Mouse (Mus musculus) thymus, adult 18-20 months (tissue): ENCODE results near the gene Erc1.
"Not testable (repeated sequence)": the region's sequence is repeated elsewhere in the genome, so short reads cannot be mapped to it uniquely, and the experiment has no call there.

Experiments
- DNase-seq, 2 experiments: peaks; one replicate each; pipeline ENCODE4 v3.0.0; 2022; ENCODE audit warnings: mixed read lengths in 2 of 2

Gene Erc1

DNA sequence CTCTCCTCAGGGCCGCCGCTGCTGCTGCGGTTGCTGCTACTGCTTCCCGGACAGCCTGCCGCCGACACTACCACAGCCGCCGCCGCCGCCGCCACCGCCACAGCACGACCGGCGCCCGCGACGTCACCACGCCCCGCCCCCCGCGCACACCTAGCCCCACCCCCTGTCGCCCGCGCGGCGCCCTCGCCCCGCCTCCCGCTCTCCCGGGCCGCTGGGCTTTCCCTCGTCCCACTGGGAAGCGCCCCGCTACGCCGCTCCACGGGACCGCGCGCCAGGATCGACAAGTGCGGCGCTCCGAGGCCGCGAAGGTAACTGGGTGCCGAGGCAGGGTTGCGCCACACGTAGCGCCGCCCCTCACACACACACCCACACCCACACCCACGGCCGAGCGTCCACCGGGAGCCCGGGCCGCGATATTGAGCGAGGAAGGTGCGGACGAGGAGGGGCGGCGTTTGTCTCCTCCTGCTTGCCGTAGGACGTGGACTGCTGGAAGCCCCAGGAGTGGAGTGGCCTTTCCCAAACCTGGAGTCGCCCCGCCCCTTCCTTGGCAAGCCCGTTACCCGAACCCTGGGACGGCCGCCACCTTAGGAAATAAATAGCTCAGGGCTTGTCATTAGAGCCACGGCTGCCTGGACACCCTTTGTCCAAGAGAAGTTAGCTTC, at the start of gene Erc1:
Gene Erc1, minus strand, starts transcription at position 134 of the 662 bp plus-strand sequence.
- peak; percentile 79 for DNase-seq

DNA sequence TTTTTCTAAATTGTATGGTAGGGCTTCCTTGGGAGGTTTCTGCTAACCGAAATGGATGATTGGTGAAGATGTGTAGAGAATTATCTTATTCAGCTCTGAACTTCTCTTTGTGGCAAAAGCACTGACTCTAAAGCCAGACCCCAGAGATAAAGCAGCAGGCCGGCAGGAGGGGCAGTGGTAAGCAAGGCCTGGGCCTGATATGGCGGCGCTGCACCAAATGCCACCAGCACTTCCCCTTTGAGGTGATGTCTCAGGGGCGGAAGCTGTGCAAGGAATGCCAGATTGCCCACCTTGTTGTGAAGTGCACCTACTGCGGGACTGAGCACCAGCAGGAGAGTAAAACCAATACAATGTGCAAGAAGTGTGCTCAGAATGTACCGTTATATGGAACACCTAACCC, 44.7 kb upstream of the Erc1 start:
- no peak for DNase-seq

DNA sequence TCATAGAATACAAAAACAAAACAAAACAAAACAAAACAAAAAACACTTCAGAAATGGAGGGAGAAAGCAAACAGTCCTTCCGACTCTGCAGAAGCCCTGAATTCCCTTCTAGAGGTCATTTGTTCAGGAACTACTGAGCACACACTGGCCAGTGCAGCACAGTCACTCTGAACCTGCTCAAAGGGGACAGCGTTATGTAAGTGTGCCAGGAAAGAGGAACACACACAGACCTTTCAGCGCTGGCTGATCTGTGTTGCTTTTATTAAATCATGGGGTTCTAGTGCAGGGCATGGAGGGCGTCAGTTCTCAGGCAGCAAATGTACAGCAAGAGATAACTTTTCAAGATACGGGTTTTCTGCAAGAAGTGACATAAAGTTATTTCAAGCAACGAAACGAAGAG, 35.2 kb upstream of the Erc1 start:
- DNase-seq, result no peak

DNA sequence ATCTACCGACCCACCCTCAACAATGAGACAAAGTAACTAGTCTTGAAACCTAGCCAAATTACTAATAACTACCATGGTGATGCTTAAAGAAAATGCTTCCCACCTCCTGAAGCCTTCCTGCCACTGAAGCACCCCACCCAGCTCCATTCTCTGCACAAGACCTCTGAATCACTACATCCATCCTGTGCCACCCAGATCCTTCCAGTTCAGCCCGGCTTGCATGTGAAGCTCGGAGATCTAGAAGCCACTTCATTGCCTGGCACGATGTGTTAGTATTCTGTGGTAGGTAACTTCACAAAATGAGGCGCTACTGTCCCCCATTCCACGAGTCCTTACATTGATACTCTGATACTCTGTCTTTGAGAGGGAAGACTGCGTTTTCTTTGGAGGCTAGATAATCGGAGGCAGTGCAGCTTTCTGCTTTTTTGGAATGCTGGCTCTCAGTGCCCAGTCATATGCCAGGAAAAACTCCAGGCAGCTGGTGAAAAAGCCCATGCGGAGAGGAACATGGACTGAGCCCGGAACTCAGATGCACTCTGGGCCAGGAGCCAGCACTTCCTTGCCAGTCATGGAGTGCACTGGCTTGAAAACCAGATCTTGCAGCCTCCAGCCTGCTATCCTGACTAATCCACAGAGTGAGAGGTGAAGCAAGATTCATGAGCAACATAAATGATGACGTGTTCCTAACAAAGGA, 16.5 kb upstream of the Erc1 start:
- no peak for DNase-seq

DNA sequence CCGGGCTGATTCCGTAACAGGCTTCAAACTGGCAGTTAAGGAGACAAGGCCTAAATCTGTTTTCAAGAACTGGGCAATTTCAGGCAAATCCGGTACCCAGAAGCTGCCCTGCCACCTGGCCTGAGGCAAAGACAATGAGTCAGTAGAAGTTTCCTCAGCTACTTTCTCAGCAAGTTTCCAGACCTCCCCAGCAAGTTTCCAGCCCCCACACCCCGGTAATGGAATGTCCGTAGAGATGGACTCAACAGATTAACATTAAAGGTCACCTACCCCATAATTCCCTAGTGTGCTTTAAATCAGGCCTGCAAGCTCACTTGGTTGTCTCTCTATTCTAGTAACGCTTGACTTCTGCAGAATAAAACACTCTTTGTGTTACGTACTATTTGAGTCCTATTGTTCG, 13.6 kb upstream of the Erc1 start:
- DNase-seq, result no peak

DNA sequence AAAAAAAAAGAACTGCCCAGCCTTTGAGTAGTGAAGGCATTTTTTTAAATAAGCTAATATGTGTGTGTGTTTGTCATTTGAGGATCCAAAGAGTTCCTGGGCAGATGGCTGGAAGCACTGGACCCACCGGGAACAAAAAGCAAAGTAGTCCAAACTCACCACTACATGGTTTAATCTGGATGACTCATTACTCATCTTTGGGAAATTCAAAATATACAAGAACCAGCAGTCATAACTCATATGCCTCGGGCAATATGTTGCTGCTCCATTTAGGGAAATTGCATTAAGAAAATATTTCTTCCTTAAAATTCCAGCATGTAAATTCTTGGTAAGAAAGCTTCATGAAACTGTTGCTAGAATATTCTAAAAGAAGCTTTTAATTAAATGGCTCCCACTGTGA, 12.3 kb upstream of the Erc1 start:
- no peak for DNase-seq

DNA sequence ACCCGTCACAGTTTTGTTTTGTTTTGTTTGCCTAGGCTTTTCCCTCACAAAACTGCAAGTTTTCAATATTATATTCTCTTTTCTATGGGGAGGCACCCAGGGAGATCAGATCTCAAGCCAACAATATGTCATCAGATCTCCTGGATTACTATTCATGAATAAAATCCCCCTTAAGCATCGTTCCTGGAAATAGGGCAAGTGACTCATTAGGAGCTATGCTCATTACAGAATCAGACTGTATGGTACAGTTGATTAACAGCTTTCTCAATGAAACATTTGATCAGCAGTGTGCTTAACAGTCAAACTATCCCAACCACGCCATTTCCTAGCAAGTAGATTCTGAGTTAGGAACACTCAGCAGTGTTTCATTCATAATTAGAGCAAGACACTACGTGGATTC, 7.5 kb upstream of the Erc1 start:
- DNase-seq, result no peak

DNA sequence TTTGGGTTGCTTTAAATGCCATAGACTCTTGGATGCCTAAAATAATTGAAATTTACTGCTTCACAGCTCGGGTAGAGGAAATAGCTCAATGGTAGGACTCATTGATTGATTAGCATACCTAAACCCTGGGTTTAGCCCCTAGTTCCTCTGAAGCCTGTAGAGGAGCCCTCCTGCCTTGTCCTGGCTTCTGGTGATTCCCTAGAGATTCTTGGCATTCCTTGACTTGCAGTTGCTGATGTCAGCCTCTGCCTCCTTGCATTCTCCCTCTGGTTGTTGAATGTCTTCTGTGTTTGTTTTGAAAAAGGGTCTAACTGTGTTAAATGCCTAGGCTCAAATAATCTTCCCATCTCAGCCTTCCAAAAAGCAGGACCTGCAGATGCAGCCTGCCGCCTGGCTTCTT, 6.2 kb upstream of the Erc1 start:
- no peak for DNase-seq

DNA sequence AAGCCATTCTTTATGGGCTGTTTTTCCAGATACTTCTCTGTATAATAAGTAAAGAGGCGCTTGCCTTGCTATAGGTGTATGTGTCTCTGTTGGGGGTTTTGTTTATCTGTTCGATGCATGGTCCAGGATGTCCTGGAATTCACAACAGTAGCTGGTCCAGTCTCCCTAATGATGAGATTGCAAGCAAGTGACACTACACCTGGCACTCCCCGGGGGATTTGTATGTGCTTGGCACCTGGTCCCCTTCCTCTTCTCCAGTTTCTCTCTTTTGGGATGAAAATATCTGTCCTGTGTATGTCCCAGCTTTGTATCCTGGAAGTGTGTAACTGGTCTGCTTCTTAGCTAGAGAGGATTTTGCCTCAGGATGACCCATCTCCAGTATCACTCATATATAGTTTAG, 1.9 kb upstream of the Erc1 start:
- DNase-seq, result no peak

DNA sequence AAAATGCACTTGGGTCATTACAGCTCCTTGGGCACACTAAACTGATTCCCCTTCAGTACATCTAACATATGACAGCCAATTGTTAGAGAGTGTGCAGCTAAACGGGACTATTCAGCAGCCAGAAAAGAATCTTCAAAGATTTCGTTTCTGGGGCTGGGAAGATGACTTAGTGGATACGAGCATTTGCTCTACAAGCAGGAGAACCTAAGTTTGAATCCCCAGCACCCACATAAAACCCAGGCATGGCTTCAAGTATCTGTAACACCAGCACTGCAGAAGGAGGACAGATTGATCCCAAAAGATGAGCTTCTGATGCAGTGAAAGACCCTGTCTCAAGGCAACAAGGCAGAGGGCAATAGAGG, 1.4 kb upstream of the Erc1 start:
- DNase-seq, result no peak

DNA sequence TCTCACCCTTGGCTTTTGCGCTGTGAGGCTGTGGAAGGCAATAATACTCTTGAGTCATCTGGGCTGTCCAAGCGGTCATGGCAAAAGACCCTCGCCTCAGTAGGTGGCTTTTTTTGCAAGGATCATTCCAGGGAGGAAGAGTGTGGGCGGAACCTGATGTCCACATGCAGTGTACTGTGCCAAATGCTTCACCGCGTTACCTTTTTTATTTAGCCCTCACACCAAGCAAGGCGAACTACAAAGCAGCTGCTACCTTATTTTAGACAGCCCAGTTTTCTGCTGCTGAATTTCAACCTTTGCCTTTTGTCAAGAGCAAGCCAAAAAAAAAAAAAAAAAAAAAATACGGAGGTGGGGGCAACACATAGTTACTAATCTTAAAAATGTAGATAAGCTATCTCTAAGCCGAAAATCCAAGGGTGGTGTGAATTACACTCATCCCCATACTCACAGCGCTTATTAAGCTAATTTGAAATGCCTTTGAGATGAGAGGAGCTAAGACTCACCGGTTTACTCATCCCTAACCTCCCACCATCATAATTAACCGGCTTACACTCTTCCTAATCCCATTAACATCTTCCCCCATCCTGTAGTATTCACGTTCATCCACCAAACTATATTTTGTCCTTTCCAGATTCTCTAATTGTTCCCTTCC, 855 bp upstream of the Erc1 start:
- no peak for DNase-seq

DNA sequence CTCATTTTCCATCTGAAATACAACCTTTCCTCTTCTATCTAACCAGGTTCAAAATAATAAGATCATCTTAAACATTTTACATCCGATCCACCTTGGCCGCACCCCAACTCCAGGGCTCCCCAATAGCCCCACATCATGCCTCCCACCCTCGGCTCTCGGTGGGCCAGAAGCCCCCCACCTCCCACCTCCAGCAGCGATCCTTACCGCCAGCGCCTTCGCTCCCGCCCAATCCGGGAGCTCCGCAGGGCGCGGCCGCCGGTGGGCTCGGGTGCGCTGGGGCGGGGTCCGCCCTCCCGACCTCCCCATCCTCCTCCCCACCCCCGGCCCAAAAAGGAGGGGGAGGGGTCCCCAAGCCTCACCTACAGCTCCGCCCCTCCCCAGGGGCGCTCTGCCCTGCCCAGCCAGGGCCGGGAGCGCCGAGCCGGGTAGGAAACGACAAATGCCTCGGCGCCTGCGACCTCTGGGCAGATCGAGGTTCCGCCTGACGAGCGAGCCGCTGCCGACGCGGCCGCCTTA, 391 bp downstream of the Erc1 start:
- DNase-seq, result no peak

DNA sequence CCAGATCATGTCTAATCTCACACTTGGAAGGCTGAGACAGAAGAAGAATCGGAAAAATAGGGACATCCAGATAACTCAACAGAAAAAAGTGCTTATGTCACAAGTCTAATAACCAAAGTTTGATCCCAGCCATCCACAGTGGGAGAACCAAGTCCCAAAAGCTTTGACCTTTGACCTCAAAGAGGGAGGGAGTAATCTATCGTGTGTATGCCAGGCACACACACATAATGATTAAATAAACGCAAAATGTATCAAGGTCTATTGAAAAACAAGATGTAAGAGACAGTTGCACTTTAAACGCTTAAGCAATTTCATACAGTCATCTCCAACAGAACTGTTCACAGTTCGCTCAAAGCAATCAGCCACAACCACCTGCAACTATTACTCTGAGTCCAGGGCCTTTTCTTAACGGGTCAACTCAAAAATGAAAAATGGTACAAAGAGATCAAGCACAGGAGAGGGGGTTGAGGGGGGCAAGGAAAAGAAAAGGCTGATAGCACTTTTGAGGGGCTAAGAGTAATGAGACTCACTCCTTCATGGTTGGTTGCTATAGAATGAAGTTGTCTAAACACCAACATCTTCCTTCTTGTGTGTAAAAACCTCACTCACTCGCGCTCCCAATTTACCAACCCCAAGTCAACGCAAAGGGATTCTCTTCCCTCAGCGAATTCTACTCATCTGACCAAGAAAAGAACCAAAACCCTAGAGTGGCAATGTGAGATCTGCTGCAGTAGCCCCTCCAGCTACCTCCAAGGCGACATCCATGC, 1.0 kb downstream of the Erc1 start:
- DNase-seq, result no peak

DNA sequence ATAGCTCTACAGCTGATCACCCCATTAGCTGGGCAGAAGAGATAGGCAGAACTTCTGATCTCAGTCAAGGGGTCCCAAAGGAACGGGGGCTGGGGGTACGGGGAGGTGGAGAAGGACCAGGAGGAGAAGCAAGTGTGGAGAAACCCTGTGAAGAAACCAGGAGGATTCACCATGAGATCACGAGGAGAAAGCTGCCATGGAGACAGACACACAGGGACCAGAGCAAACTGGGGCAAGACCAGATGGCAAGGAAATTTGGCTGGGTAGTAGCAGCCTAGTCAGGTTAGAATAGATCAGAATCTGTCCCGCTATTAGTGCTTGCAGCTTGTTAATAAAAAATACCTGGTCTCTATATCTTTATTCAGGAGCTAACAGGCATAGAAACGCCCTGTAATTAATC, 18.0 kb downstream of the Erc1 start:
- no peak for DNase-seq

DNA sequence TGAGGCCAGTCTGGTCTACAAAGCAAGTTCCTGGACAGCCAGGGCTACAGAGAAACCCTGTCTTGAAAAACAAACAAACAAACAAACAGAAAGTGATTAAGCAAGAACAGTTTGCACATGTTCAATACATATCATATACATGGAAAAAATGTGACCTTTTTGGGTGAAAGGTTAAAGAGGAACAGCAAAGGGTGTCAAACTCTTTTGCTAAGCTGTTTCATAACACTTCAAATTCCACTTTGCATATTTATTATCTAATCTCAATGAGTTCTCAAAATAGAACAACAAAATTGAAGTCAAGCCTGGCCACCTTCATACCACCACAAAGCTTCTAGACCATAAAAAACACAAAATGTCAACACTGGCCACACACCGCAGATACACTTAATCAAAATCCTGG, 19.8 kb downstream of the Erc1 start:
- no peak for DNase-seq

DNA sequence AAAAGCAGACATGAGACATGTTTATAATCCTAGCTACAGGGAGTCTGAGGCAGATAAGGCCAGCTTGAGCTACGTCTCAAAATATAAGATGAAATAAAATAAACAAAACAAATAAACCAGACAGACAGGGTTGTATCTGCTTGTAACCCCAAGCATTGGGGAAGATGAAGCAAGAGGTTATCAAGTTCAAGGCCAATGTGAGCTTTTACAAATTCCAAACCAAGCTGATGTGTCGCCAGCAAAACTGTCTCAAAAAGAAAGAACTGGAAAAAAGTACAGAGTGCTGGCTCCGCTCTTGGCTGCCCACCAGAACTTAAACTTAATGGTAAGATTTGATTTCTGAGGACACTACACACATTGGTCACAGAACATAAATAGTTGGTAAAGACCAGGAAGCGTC, 21.3 kb downstream of the Erc1 start:
- DNase-seq, result no peak

DNA sequence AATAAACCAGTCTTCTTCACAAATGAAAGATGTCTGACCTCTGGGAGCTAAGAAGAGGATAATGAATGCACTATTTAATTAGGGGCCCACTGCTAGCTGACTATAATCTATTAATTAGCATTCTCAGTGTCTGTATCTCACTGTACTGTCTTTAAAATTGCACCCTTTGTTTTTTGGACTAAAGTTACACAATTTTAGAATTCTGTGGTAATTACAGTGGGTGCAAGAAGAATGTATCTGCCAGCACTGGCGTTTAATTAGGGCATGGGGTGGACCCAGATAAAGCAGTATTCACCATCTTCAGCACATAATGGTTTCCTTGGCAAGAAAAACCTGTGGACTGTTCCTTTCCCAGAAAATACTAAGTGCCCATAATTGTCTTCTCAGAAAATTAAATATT, 25.8 kb downstream of the Erc1 start:
- DNase-seq, result no peak

DNA sequence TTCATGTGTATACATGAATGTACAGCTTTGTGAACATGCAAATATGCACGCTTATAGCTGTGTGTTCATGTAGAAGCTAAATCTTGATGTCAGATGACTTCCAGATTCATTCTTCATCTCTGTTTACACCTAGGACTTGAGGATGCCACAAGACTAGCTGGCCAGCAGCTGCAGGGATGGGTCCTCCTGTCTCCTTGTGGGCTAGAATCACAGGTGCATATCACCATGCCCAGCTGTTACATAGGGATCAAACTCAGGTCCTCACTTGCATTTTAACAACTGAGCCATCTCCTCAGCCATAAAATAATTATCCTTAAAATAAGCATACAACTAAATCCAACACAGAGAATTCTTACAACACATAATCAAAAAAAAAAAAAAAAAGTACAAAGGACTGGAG, 26.8 kb downstream of the Erc1 start:
- DNase-seq, result no peak

DNA sequence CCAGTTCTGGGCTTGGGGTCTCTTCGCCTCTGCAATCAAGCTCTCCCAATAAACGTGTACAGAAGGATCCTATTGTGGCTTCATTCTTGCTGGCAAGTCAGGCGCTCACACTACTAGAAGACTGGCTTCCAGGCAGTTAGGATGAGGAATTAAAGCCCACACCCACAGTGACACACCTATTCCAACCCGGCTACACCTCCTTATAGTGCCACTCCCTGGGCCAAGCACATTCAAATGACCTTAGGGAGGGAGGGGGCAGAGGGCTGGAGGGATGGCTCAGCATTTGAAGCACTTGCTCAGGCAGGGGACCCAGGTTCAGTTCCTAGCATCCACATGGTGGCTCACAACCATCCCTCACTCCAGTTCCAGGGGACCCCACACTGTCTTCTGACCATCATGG, 29.4 kb downstream of the Erc1 start:
- no peak for DNase-seq

DNA sequence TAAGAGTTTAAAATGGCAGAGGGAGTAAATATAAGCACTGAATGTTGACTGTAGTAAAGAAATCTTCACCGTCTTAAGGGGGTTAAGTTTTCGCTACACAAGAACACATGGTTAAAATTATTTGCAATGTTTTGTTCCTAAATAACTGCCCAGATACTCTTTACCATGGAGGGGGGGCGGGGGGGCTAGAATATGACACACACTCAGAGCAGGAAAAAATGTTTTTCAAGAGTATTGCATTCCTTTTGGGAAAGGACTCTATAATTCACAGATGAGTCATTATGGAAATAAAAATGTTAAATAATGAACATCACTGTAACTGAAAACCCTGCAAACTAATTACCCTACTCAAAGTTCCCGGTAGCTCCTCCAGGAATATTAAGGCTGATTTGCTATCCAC, 32.5 kb downstream of the Erc1 start:
- no peak for DNase-seq

DNA sequence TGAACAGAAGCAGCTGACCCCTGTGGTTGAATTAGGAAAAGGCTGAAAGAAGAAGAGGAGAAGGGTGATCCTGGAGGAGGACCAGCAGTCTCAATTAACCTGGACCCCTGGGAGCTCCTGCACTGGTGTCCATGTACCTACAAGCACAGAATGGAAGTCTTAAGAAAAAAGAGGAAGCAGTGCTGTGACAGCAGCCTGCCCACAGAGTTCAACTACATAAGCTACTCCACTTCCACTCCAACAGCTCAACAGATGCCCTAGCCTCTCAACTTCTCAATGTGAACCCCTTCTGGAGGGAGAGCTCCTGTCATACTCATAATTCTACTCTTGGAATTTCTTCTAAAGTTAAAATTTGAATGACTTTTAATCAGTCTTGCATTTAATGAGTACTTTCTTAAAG, 34.9 kb downstream of the Erc1 start:
- DNase-seq, result not testable (repeated sequence)

DNA sequence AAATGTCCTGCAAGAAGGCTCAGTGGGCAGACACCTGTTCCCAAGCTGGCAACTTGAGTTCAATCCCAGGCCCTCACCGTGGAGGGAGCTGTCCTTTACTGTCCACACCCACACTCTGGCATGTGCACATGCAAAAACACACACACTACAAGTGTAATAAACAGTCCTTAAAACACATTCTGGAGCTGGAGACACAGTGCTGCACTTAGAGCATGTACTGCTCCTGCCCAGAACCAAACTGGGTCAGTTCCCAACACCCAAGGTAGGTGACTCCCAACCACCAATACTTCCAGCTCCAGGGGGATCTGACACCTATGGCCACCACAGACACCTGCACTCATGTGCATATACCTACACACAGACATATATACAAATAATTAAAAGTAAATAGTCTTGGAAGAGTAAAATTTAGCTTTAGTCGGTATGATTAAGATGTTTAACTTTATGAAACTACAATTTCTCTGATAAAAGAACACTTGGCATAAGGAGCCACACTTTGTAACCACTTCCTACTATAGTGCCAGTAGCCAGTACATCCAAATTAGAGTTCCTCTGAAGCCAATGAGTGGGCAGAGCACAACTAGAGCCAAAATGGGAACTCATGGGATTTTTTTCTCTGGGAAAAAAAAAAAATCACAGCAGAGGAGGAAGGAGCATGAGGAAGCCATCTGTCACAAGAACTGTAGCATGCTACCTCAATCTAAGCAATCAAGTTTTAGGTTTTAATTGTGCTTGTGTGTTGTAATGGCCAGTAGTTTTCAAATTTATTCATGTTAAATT, 39.1 kb downstream of the Erc1 start:
- DNase-seq, result no peak

DNA sequence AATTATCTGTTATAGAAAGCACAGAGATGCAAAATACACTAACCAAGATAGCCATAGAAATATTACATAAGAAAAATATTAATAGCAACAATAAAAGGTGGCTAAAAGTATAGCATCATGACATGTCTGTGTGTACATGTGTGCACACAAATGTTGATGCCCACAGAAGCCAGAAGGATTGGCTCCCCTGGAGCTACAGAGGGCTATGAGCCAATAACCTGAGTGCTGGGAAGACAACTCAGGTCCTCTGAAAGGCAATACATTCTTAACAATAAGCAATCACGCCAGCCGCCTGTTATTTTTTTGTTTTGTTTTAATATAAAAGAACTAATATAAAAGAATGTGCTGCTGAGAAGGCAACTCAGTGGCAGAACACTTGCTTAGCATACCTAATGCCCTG, 44.7 kb downstream of the Erc1 start:
- no peak for DNase-seq
